8 mouse cellular contexts compared by ENCODE assay signal in genomic region chr10:59703060-59703760, GRCm38 (mm10). TPM values are rescaled to one million over a fixed set of nuclear protein-coding genes. Genes with fewer than 3 reads are reported as not detected.
DNase-seq lines count a peak whose midpoint lies in the region; ATAC-seq and TF ChIP-seq lines count a peak whose summit lies in the region.

No protein-coding gene starts in this region.

- no peaks in the 10 kb centered on the region for H3K27me3 ChIP-seq in C2C12 (ENCODE audit: control insufficient read depth, insufficient read depth, insufficient read length)
- H3K27me3 ChIP-seq in forebrain, embryonic 10.5 days (ENCODE audit: poor library complexity, severe bottlenecking) = no peaks in the 10 kb centered on the region
- no peaks in the 10 kb centered on the region for H3K27me3 ChIP-seq in liver, embryonic 14.5 days (ENCODE audit: control insufficient read depth, insufficient read depth, low read length)

- TF ChIP-seq EP300 in liver, embryonic 14.5 days (IDR thresholded peaks at IDR 0.05; ENCODE audit: low read depth) = no peak

- peaks cover 58% of the 10 kb centered on the region for H3K79me2 ChIP-seq in C2C12 (ENCODE audit: control insufficient read depth, insufficient read depth)

- peak overlapping the region; percentile 79 for H3K4me3 ChIP-seq in C2C12 (ENCODE audit: insufficient read depth, poor library complexity, severe bottlenecking)
- peak overlapping the region; percentile 75 for H3K4me3 ChIP-seq in forebrain, embryonic 10.5 days
- peak overlapping the region; percentile 87 to 93 for H3K4me3 ChIP-seq in liver, embryonic 14.5 days (ENCODE audit: insufficient read depth in 1 of 2, low read depth in 2 of 2, low read length in 2 of 2)

- peak overlapping the region; percentile 80 for H3K9ac ChIP-seq in liver, embryonic 14.5 days (replicated peaks)

- no peak for DNase-seq in frontal cortex, postnatal 36 days (ENCODE audit: low spot score in 2 of 2)
- no peak for DNase-seq in forebrain, embryonic 10.5 days (ENCODE audit: extremely low spot score, low spot score)
- DNase-seq in liver, embryonic 14.5 days (ENCODE audit: low read depth in 3 of 3, low spot score in 3 of 3) = peak in 1 of 3 experiments; percentile 20
- no peak for DNase-seq in layer of hippocampus, adult 18-20 months (ENCODE audit: low spot score in 2 of 2)
- DNase-seq in cerebellum, adult 9-11 months = no peak
- DNase-seq in adrenal gland, postnatal 14 days = no peak

- H3K27ac ChIP-seq in forebrain, embryonic 10.5 days = peak overlapping the region; percentile 84
- H3K27ac ChIP-seq in liver, embryonic 14.5 days = peak overlapping the region; percentile 58

- peak; percentile 24; the same call in 1 of the 2 replicates for ATAC-seq in frontal cortex, adult (ENCODE audit: low TSS enrichment)
- 0 out of 2 replicates have a peak, but pooled peaks have one; percentile 14 for ATAC-seq in liver, embryonic 14.5 days (ENCODE audit: insufficient read depth)

- H3K9me3 ChIP-seq in forebrain, embryonic 10.5 days = no peaks in the 10 kb centered on the region
- no peaks in the 10 kb centered on the region for H3K9me3 ChIP-seq in liver, embryonic 14.5 days (ENCODE audit: control insufficient read depth, low read length)

- WGBS in forebrain, embryonic 10.5 days = 15% methylated on average over 15 of the region's 15 CpGs
- 15% methylated on average over 15 of the region's 15 CpGs for WGBS in liver, embryonic 14.5 days (ENCODE audit: insufficient replicate concordance)

- no peaks in the 10 kb centered on the region for H3K36me3 ChIP-seq in C2C12 (ENCODE audit: control insufficient read depth, insufficient read depth)
- H3K36me3 ChIP-seq in forebrain, embryonic 10.5 days (replicated peaks) = no peaks in the 10 kb centered on the region
- no peaks in the 10 kb centered on the region for H3K36me3 ChIP-seq in liver, embryonic 14.5 days (replicated peaks; ENCODE audit: control insufficient read depth, insufficient read depth, low read depth)

- H3K79me3 ChIP-seq in C2C12 (ENCODE audit: low read depth) = peaks cover 49% of the 10 kb centered on the region

- peak overlapping the region; percentile 66 for H3K4me2 ChIP-seq in liver, embryonic 14.5 days (ENCODE audit: low read depth)

- no peak for TF ChIP-seq CTCF in C2C12 (IDR thresholded peaks at IDR 0.05; ENCODE audit: control insufficient read depth, insufficient read depth, insufficient read length)
- no peak for TF ChIP-seq CTCF in liver, embryonic 14.5 days (IDR thresholded peaks at IDR 0.05; ENCODE audit: low read depth)

- H3ac ChIP-seq in C2C12 (ENCODE audit: control insufficient read depth, insufficient read length, low read depth) = peak overlapping the region; percentile 54

- peaks cover 20% of the 10 kb centered on the region for H3K4me1 ChIP-seq in forebrain, embryonic 10.5 days
- peaks cover 18 to 19% of the 10 kb centered on the region in 2 experiments for H3K4me1 ChIP-seq in liver, embryonic 14.5 days (replicated peaks; ENCODE audit: control insufficient read depth in 2 of 2, insufficient read depth in 2 of 2, low read length in 1 of 2)

TF ChIP-seq in C2C12, 6 proteins besides CTCF, POLR2A, EP300 and RAD21:
- TF ChIP-seq MYOG (IDR thresholded peaks at IDR 0.05; ENCODE audit: control insufficient read depth, extremely low read depth, insufficient read length) = no peak

RNA-seq across cellular contexts. Expression of gene Micu1, which starts 0.9 kb away (rescaled TPM):
- polyA plus RNA-seq in C2C12 (2012; fragmentation: generic; extraction: Trizol) = 90.2 TPM
- polyA plus RNA-seq in forebrain, embryonic 10.5 days (2016; fragmentation: Nextera tagmentation; extraction: Ambion mirVana) = 54.1 and 58.0 TPM in 2 replicates
- 17.2 and 27.1 TPM in 2 replicates for polyA plus RNA-seq in liver, embryonic 14.5 days (2012; rRNA removed)
- polyA plus RNA-seq in liver, embryonic 14.5 days (2014; fragmentation: Nextera tagmentation; extraction: Ambion mirVana) = 28.2 and 34.3 TPM in 2 replicates
- 100 to 1,000 TPM in 1 of 2 experiments, 10 to 100 TPM in 1; 97.8 to 101 TPM for total RNA-seq in layer of hippocampus, adult 18-20 months (2021)
- total RNA-seq in adrenal gland, postnatal 14 days (2021) = 51.3 and 59.9 TPM in 2 replicates
